Mouse (Mus musculus) liver, embryonic 14.5 days (tissue): ENCODE data around the gene Dse.

Source experiments
- CTCF ChIP-seq: IDR thresholded peaks from 2 replicates; pipeline ENCODE4 v1.5.1; 2016; ENCODE audit warnings: antibody characterized with exemption, low read depth, control low read depth
- EP300 ChIP-seq: IDR thresholded peaks from 2 replicates; pipeline ENCODE4 v1.6.1; 2016; ENCODE audit warnings: antibody characterized with exemption, low read depth

GRCm38 (mm10) chr10:34151827-34152226, 55.7 kb downstream of the Dse start:
- TF ChIP-seq CTCF (no peak), EP300 (no peak)
